Mouse (Mus musculus) testis, adult 2 months (tissue): ENCODE results near the gene Gm5142. TPM values are rescaled to one million over a fixed set of nuclear protein-coding genes. Genes with fewer than 3 reads are reported as not detected.
A peak's percentile ranks its signal among the peaks of the same experiment; 100 is the strongest.

ENCODE experiments used
- H3K27ac ChIP-seq: fragments of 200-500 bp; 2 replicates; pipeline ENCODE4 v1.5.1; 2012; ENCODE audit warnings: low read depth, low read length; ENCODE audit not compliant: control insufficient read depth, insufficient read depth
- H3K27me3 ChIP-seq: fragments of 200-500 bp; 2 replicates; pipeline ENCODE4 v1.6.1; 2012; ENCODE audit warnings: mild to moderate bottlenecking, low read length, moderate library complexity; ENCODE audit not compliant: control insufficient read depth, insufficient read depth
- H3K36me3 ChIP-seq: fragments of 200-500 bp; 2 replicates; pipeline ENCODE4 v1.6.1; 2012; ENCODE audit warnings: mild to moderate bottlenecking, low read length; ENCODE audit not compliant: control insufficient read depth, insufficient read depth
- H3K4me1 ChIP-seq: fragments of 200-500 bp; 2 replicates; pipeline ENCODE4 v1.6.1; 2012; ENCODE audit warnings: low read length; ENCODE audit not compliant: control insufficient read depth, insufficient read depth
- H3K4me3 ChIP-seq: fragments of 200-500 bp; 2 replicates; pipeline ENCODE4 v1.5.1; 2012; ENCODE audit warnings: low read depth, mild to moderate bottlenecking, low read length, moderate library complexity, mixed read lengths; ENCODE audit not compliant: control insufficient read depth
- CTCF ChIP-seq: fragments of 200-500 bp; IDR thresholded peaks from 2 replicates; pipeline ENCODE4 v1.5.1; 2012; ENCODE audit warnings: low read depth, mild to moderate bottlenecking, inconsistent platforms, low read length, moderate library complexity; ENCODE audit not compliant: control insufficient read depth, insufficient read depth, insufficient replicate concordance
- POLR2A ChIP-seq: fragments of 200-500 bp; IDR thresholded peaks from 2 replicates; pipeline ENCODE4 v1.6.1; 2012; ENCODE audit warnings: low read depth, mild to moderate bottlenecking, inconsistent platforms, low read length, moderate library complexity; ENCODE audit not compliant: control insufficient read depth
- polyA plus RNA-seq: library from polyadenylated mRNA; depleted of rRNA; stranded (reverse); fragments of >200 nt; gene quantifications from 2 replicates; pipeline ENCODE4 v1.2.3, GENCODE M21; 2012; rRNA removed

Gene Gm5142
- 613 and 779 TPM in 2 replicates for polyA plus RNA-seq

GRCm38 (mm10) chr14:59178649-59179048, at the start of gene Gm5142:
Gene Gm5142, minus strand, starts transcription at chr14:59178749.
- no peaks in the 10 kb centered on the region for H3K27me3 ChIP-seq
- no peaks in the 10 kb centered on the region for H3K4me1 ChIP-seq
- H3K27ac ChIP-seq, result peak within 1 kb of the TSS; percentile 86
- TF ChIP-seq CTCF (no peak), POLR2A (peak; percentile 75; the same call in 1 of the 2 replicates)
- H3K36me3 ChIP-seq, result no peaks in the 10 kb centered on the region
- H3K4me3 ChIP-seq, result peak within 1 kb of the TSS; percentile 91

GRCm38 (mm10) chr14:59226240-59226639, 47.7 kb upstream of the Gm5142 start:
- Histone ChIP-seq H3K4me1 (no peaks in the 10 kb centered on the region), H3K27me3 (no peaks in the 10 kb centered on the region), H3K27ac (no peak overlapping the region), H3K4me3 (no peak overlapping the region), H3K36me3 (no peaks in the 10 kb centered on the region)
- TF ChIP-seq CTCF, result no peak
- no peak for TF ChIP-seq POLR2A

GRCm38 (mm10) chr14:59219241-59219640, 40.7 kb upstream of the Gm5142 start:
- no peak for TF ChIP-seq CTCF
- no peak for TF ChIP-seq POLR2A
- no peak overlapping the region for H3K27ac ChIP-seq
- H3K27me3 ChIP-seq, result no peaks in the 10 kb centered on the region
- no peak overlapping the region for H3K4me3 ChIP-seq
- H3K4me1 ChIP-seq, result no peaks in the 10 kb centered on the region
- H3K36me3 ChIP-seq, result no peaks in the 10 kb centered on the region

GRCm38 (mm10) chr14:59209816-59210215, 31.3 kb upstream of the Gm5142 start:
- no peak overlapping the region for H3K27ac ChIP-seq
- no peaks in the 10 kb centered on the region for H3K27me3 ChIP-seq
- H3K36me3 ChIP-seq, result no peaks in the 10 kb centered on the region
- no peaks in the 10 kb centered on the region for H3K4me1 ChIP-seq
- no peak overlapping the region for H3K4me3 ChIP-seq
- TF ChIP-seq POLR2A (no peak), CTCF (no peak)

- no peak overlapping the region for H3K27ac ChIP-seq
- no peaks in the 10 kb centered on the region for H3K4me1 ChIP-seq
- H3K36me3 ChIP-seq, result no peaks in the 10 kb centered on the region
- H3K4me3 ChIP-seq, result no peak overlapping the region
- TF ChIP-seq POLR2A (no peak), CTCF (no peak)
- no peaks in the 10 kb centered on the region for H3K27me3 ChIP-seq
Observed at GRCm38 (mm10) chr14:59209003-59209402, 30.5 kb upstream of the Gm5142 start.

- Histone ChIP-seq H3K36me3 (no peaks in the 10 kb centered on the region), H3K27me3 (no peaks in the 10 kb centered on the region), H3K4me3 (no peak overlapping the region), H3K27ac (no peak overlapping the region), H3K4me1 (no peaks in the 10 kb centered on the region)
- TF ChIP-seq POLR2A (no peak), CTCF (no peak)
Observed at GRCm38 (mm10) chr14:59205976-59206583, 27.5 kb upstream of the Gm5142 start.

- no peak for TF ChIP-seq POLR2A
- TF ChIP-seq CTCF, result no peak
- Histone ChIP-seq H3K27ac (no peak overlapping the region), H3K36me3 (no peaks in the 10 kb centered on the region), H3K4me1 (peaks cover 2% of the 10 kb centered on the region; the same call in 1 of the 2 replicates), H3K27me3 (no peaks in the 10 kb centered on the region), H3K4me3 (no peak overlapping the region)
Observed at GRCm38 (mm10) chr14:59205461-59205860, 26.9 kb upstream of the Gm5142 start.
